Mouse (Mus musculus) liver, embryonic 15.5 days (tissue): ENCODE measurements around the gene 2010111I01Rik. TPM values are rescaled to one million over a fixed set of nuclear protein-coding genes. Genes with fewer than 3 reads are reported as not detected.
"Not testable (repeated sequence)": the region's sequence is repeated elsewhere in the genome, so short reads cannot be mapped to it uniquely, and the experiment has no call there.

Source experiments
- ATAC-seq: fragments of 200-750 bp; cut with Nextera tagmentation; 2 replicates; pipeline ENCODE4 v1.8.0; 2017; ENCODE audit warnings: moderate number of reproducible peaks, mild to moderate bottlenecking, moderate library complexity; ENCODE audit not compliant: insufficient read depth
- H3K27ac ChIP-seq: fragments of 300-500 bp; sonication (generic); replicated peaks from 2 replicates; pipeline ENCODE4 v1.5.1; 2015; ENCODE audit warnings: mild to moderate bottlenecking, inconsistent platforms
- H3K27me3 ChIP-seq: fragments of 300-500 bp; sonication (generic); 2 replicates; pipeline ENCODE4 v1.6.1; 2015; ENCODE audit warnings: mild to moderate bottlenecking, inconsistent platforms
- H3K36me3 ChIP-seq: fragments of 300-500 bp; sonication (generic); replicated peaks from 2 replicates; pipeline ENCODE4 v1.6.1; 2015; ENCODE audit warnings: moderate library complexity, mild to moderate bottlenecking, inconsistent platforms
- H3K4me1 ChIP-seq: fragments of 300-500 bp; sonication (generic); replicated peaks from 2 replicates; pipeline ENCODE4 v1.6.1; 2015; ENCODE audit warnings: inconsistent platforms
- H3K4me2 ChIP-seq: fragments of 300-500 bp; sonication (generic); 2 replicates; pipeline ENCODE4 v1.6.1; 2015; ENCODE audit warnings: moderate library complexity, mild to moderate bottlenecking, inconsistent platforms
- H3K4me3 ChIP-seq: fragments of 300-500 bp; sonication (generic); replicated peaks from 2 replicates; pipeline ENCODE4 v1.5.1; 2015; ENCODE audit warnings: mild to moderate bottlenecking, inconsistent platforms
- H3K9ac ChIP-seq: fragments of 300-500 bp; sonication (generic); 2 replicates; pipeline ENCODE4 v1.6.1; 2015; ENCODE audit warnings: moderate library complexity, mild to moderate bottlenecking, inconsistent platforms
- H3K9me3 ChIP-seq: fragments of 300-500 bp; sonication (generic); replicated peaks from 2 replicates; pipeline ENCODE4 v1.6.1; 2016; ENCODE audit warnings: inconsistent platforms
- WGBS: fragments of 180-500 bp; shearing (Covaris S2); methylation state at CpG from one replicate; pipeline ENCODE4 v1.1.7; 2015; ENCODE audit warnings: mixed read lengths; ENCODE audit not compliant: insufficient replicate concordance; 5-methylcytosine and 5-hydroxymethylcytosine counted together
- polyA plus RNA-seq: library from polyadenylated mRNA; unstranded; fragments of >200 nt; fragmentation: Nextera tagmentation; extraction: Ambion mirVana; gene quantifications from 2 replicates; pipeline ENCODE4 v1.2.1, GENCODE M21; 2015

The 2010111I01Rik gene
- polyA plus RNA-seq, 1 experiment from 2014 or later: 14.6 TPM

DNA sequence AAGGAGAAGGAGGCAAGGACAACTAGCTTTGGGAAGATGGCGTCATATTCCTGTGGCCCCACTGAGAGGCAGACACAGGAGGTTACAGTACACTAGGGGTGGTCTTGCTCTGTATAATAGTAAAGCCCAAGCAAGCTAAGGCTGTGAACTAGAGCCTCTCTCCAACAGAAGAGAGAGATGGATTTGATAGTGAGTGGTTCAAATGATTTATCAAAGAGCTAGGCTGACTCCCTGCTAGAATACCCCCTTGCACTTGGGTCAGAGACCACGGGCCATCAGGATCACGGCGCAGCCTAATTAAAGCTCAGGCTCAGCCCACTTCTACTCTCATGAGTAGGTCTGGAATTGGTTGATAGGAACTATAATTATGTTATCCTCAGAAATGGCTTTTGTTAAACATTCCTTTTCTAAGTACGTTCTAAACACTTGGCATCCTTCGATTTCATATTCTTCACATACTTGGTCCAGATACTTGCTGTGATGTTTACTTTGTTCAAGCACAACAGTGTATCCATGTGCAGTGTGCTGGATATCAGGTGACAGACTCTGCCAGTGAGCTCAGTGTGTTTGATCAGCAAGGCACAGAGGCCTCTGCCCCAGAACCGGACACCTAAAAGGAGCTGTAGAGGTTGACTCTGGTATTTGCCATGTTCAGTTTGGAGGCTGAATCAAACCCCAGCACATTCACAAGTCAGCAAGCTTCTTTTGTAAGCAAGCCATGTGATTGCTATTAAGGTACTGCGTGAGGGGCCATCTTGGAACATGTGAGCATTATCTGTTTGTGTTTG, 261.3 kb downstream of the 2010111I01Rik start:
- no peaks in the 10 kb centered on the region for H3K4me1 ChIP-seq
- no peaks in the 10 kb centered on the region for H3K9me3 ChIP-seq
- no peaks in the 10 kb centered on the region for H3K27me3 ChIP-seq
- H3K36me3 ChIP-seq: no peaks in the 10 kb centered on the region
- no peak overlapping the region for H3K9ac ChIP-seq
- WGBS: 79% methylated on average over 8 of the region's 8 CpGs
- ATAC-seq: no peak
- H3K4me3 ChIP-seq: no peak overlapping the region
- H3K27ac ChIP-seq: no peak overlapping the region
- no peak overlapping the region for H3K4me2 ChIP-seq

DNA sequence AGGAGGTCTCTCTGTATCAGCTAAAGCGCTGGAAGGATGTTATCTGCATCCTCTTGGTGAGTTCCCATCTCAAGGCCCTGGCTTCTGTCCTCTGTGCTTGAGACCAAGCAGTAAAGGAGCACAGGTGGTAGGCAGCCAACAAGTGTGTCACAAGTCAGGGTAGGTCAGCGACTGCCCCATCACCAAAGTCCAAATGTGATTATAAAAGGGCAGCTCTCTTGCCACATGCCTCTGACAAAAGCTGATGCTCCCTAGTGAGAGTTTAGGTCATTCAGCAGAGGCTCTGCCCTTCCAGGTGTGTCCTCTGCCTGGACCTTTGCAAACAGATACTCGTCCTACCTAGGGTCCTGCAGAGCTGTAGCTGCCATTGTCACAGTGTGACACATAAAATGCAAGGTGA, 263.1 kb downstream of the 2010111I01Rik start:
- 51% methylated on average over 3 of the region's 3 CpGs for WGBS
- ATAC-seq: no peak
- H3K4me3 ChIP-seq: no peak overlapping the region

DNA sequence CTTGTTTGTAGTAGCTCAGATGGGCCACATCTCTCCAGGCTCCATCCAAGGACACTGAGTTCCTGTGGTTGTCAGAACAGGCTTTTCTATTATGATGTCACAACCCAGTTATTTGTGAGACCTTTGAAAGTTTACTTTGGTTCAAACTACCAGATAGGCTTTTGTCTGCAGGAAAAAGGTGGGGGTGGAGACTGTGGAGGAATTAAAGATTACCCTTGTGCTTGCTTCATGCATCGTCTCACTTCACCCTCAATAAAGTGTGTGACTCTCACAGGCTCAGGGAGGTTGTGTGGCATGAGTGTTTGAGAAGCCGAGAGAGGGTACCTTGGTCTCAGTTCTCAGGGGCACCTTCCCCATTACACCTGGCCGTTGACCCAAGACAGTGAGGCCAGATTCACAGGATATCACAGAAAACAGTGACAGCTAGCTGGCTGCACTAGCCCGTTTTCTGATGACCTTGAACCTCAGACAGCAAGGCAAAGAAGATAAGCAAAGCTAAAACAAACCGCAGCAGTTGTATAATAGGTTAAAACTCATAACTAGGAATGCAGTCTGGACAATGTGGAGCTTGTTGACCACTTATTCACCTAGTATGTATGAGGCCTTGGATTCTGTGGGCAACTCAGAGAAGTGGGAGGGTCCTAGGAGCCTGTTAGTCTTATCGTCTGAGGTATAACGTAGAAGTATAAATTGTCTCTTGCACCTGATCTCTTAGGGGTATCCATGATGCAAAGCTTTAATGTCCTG, 266.4 kb downstream of the 2010111I01Rik start:
- ATAC-seq: peak; percentile 41; the same call in 1 of the 2 replicates

More for the DNA sequence above, 263.1 kb downstream of the 2010111I01Rik start:
- no peak overlapping the region for H3K9ac ChIP-seq
- H3K4me2 ChIP-seq: no peak overlapping the region
- H3K36me3 ChIP-seq: no peaks in the 10 kb centered on the region
- H3K27me3 ChIP-seq: no peaks in the 10 kb centered on the region
- H3K27ac ChIP-seq: no peak overlapping the region
- H3K9me3 ChIP-seq: no peaks in the 10 kb centered on the region
- no peaks in the 10 kb centered on the region; the same call in 1 of the 2 replicates for H3K4me1 ChIP-seq

DNA sequence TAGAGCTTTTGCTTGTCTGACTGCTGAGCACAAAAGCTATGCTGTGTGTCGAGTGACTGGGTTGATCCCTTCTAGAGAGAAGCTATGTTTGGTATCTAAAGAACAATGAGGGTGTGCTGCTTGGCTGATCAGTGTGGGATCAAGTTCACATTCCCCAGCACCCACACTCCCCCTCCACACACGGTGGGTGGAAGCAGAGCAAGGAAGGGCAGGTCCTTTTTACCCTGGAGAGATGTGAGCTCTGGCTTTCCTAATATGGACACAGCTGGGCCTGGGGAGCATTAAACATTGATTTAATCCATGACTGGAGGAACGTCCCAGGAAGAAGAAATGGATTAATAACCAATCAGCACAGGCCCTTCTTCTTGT, 267.0 kb downstream of the 2010111I01Rik start:
- peak overlapping the region; percentile 8; the same call in 1 of the 2 replicates for H3K27ac ChIP-seq
- no peak for ATAC-seq
- H3K4me1 ChIP-seq: no peaks in the 10 kb centered on the region; the same call in none of the 2 replicates
- H3K9me3 ChIP-seq: no peaks in the 10 kb centered on the region
- H3K4me2 ChIP-seq: no peak overlapping the region
- no peak overlapping the region for H3K9ac ChIP-seq
- H3K36me3 ChIP-seq: no peaks in the 10 kb centered on the region
- no peaks in the 10 kb centered on the region for H3K27me3 ChIP-seq
- whole genome bisulfite sequencing: 36% methylated on average over 3 of the region's 3 CpGs
- no peak overlapping the region for H3K4me3 ChIP-seq

More for the DNA sequence above, 266.4 kb downstream of the 2010111I01Rik start:
- Histone ChIP-seq H3K9ac (no peak overlapping the region), H3K9me3 (no peaks in the 10 kb centered on the region), H3K27me3 (no peaks in the 10 kb centered on the region), H3K4me3 (no peak overlapping the region), H3K4me1 (no peaks in the 10 kb centered on the region; the same call in none of the 2 replicates), H3K27ac (peak overlapping the region; percentile 26; the same call in 1 of the 2 replicates), H3K4me2 (no peak overlapping the region), H3K36me3 (no peaks in the 10 kb centered on the region)
- WGBS: 51% methylated on average over 7 of the region's 7 CpGs

DNA sequence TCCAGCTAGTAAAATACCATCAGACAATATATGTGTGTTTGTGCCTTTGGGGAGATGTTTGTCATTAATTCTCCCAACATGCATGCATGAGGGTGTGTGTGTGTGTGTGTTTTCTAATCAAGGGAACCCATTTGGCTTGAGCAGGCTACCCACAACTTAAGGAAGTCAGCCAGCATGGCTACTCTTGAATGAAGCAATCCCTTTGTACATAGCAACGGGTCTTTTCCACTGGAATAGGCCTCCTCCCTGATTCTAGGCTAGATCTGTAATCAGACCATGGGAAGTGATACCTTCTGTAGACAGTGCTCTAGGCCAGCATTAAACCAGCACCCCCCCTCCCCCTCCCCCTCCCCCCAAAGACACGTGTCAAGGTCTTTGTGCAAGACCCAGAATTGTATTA, 267.9 kb downstream of the 2010111I01Rik start:
- Histone ChIP-seq H3K4me2 (no peak overlapping the region), H3K4me1 (no peaks in the 10 kb centered on the region; the same call in none of the 2 replicates), H3K9me3 (no peaks in the 10 kb centered on the region), H3K27me3 (no peaks in the 10 kb centered on the region), H3K27ac (no peak overlapping the region), H3K36me3 (no peaks in the 10 kb centered on the region), H3K9ac (no peak overlapping the region), H3K4me3 (no peak overlapping the region)
- 47% methylated on average over 2 of the region's 2 CpGs for whole genome bisulfite sequencing
- ATAC-seq: no peak

DNA sequence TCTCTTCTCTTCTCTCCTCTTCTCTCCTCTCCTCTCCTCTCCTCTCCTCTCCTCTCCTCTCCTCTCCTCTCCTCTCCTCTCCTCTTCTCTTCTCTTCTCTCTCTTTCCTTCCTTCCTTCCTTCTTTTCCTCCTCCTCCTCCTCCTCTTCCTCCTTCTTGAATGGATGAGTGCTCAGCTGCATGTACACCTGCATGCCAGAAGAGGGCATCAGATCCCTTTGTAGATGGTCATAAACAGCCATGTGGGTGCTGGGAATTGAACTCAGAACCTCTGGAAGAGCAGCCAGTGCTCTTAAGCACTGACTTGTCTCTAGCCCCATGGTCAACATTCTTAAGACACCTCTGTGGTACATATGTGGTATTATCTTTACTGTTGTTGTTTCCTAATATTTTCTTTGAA, 269.8 kb downstream of the 2010111I01Rik start:
- H3K9me3 ChIP-seq, ATAC-seq, H3K4me2 ChIP-seq, H3K36me3 ChIP-seq, H3K9ac ChIP-seq, H3K27ac ChIP-seq, H3K4me3 ChIP-seq, H3K27me3 ChIP-seq: not testable (repeated sequence)
- H3K4me1 ChIP-seq: peaks cover 14% of the 10 kb centered on the region

DNA sequence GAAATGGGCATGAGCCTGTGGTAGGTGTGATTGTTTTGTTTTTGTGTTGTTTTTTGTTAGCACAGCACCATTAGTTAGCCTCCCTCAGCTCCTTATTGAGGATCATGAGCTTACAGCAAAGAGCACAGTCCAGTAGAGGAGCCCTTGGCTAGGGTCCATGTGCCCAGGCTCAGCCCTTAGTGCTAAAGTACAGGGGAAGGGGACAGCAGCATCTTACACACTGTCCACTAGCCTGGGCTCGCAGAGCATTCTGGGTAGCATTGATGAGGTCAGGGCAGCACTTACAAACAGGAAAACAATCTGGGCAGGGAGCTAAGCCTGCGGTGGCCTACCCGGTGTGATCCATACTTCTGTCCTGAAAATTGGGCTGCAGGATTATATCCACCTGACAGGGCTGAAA, 270.9 kb downstream of the 2010111I01Rik start:
- peaks cover 22% of the 10 kb centered on the region for H3K4me1 ChIP-seq
- WGBS: 58% methylated on average over 3 of the region's 3 CpGs
- H3K9me3 ChIP-seq: no peaks in the 10 kb centered on the region
- H3K4me2 ChIP-seq: no peak overlapping the region
- H3K27ac ChIP-seq: no peak overlapping the region
- H3K4me3 ChIP-seq: no peak overlapping the region
- H3K9ac ChIP-seq: no peak overlapping the region
- no peak for ATAC-seq
- H3K36me3 ChIP-seq: no peaks in the 10 kb centered on the region
- H3K27me3 ChIP-seq: no peaks in the 10 kb centered on the region

DNA sequence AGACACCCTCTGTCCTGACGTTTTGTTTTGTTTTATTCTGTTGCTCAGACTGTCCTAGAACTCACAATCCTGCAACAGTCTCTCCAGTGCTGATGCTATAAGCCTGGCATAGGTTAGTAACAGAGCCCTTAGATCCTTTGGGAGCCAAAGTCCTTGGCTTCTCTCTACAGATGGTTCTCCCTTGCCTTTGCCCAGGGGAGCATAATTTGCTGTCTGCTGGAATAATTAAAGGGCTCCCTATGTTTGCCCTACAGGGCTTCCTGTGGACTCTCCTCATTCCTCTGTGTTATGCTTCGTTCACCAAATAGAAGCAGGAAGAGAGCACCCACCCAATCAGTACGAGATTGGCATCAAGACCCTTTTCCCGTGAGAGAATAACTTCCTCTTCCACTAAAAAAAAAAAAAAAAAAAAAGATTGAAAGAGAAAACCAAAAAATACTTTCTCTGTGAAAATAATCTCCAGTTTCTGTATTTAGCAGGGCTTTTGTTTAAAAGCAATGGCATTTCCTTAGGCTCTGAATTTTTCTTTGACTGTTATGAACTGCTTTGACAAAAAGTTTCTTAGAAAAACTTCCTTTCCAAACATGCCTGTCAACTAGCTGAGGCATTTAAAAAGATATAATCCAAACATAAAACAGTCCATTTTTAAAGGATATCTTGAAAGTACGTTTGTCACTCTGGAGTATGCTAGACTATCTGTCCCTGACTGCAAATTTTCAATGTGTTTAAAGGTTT, 271.6 kb downstream of the 2010111I01Rik start:
- no peak for ATAC-seq
- Histone ChIP-seq H3K36me3 (no peaks in the 10 kb centered on the region), H3K27ac (no peak overlapping the region), H3K4me1 (peaks cover 29% of the 10 kb centered on the region), H3K9ac (no peak overlapping the region), H3K4me3 (no peak overlapping the region), H3K4me2 (no peak overlapping the region), H3K27me3 (no peaks in the 10 kb centered on the region), H3K9me3 (no peaks in the 10 kb centered on the region)
- 26% methylated on average over 5 of the region's 5 CpGs for WGBS

DNA sequence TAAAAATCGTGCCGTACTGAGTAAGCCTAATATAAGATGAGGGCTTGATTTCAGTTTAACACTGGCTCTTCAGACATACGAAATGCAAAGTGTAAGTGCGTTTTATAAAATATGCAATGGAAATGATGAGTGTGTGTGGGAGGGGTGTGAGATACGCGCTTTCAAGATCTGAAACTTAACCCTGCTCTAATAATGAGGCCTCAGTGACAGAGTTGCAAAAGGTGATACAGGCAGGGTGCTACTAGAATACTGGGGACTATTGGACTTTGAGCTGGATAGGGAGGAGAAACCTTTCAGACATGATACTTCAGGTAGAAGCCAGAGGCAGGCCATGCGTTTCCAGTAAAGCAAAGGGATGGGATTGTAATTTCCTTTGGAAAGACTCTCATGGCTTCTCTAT, 273.4 kb downstream of the 2010111I01Rik start:
- ATAC-seq: no peak
- H3K4me2 ChIP-seq: no peak overlapping the region

DNA sequence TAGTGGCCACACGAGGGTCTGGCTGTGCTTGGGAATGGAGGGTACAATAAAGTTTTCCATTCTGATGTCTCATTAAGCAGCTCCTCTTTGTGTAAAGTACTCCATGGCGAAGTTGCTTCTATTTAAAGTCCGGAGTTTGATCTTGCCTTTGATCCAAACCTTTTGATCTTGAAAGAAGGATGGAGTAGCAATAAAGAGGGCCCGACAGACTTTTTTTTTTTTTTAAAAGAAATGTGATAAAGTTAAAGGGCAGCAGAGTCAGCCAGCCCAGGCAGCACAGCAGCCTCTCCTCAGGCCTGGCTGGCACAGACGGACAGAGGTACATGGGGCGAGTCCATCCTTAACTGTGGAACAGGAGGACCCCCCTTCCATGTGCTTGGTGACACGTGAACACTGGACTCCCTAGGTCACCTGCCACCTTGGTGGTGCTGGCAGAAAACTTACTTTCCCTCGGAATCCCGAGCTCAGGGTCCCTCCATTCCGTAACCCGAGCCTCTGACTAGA, 274.7 kb downstream of the 2010111I01Rik start:
- no peaks in the 10 kb centered on the region for H3K9me3 ChIP-seq
- H3K9ac ChIP-seq: peak overlapping the region; percentile 84; the same call in 1 of the 2 replicates
- peaks cover 34% of the 10 kb centered on the region for H3K4me1 ChIP-seq
- no peaks in the 10 kb centered on the region for H3K27me3 ChIP-seq
- H3K4me3 ChIP-seq: peak overlapping the region; percentile 80
- WGBS: 18% methylated on average over 11 of the region's 11 CpGs
- 0 out of 2 replicates have a peak, but pooled peaks cover 4% of the 10 kb centered on the region for H3K36me3 ChIP-seq
- peak; percentile 53 for ATAC-seq
- H3K27ac ChIP-seq: no peak overlapping the region
- peak overlapping the region; percentile 94 for H3K4me2 ChIP-seq

More for the DNA sequence above, 273.4 kb downstream of the 2010111I01Rik start:
- Histone ChIP-seq H3K4me3 (no peak overlapping the region), H3K9me3 (no peaks in the 10 kb centered on the region), H3K4me1 (peaks cover 34% of the 10 kb centered on the region), H3K36me3 (0 out of 2 replicates have a peak, but pooled peaks cover 3% of the 10 kb centered on the region), H3K27me3 (no peaks in the 10 kb centered on the region), H3K27ac (no peak overlapping the region), H3K9ac (no peak overlapping the region)
- 81% methylated on average over 7 of the region's 7 CpGs for WGBS
